Mouse (Mus musculus) lung, postnatal 0 days (tissue): Measurements from ENCODE around the gene Apof.

Source experiments
- CTCF ChIP-seq: IDR thresholded peaks from 2 replicates; pipeline ENCODE4 v1.5.1; 2016; ENCODE audit warnings: antibody characterized with exemption, mild to moderate bottlenecking
- EP300 ChIP-seq: IDR thresholded peaks from 2 replicates; pipeline ENCODE4 v1.6.1; 2016; ENCODE audit warnings: antibody characterized with exemption, mild to moderate bottlenecking, control low read depth

DNA sequence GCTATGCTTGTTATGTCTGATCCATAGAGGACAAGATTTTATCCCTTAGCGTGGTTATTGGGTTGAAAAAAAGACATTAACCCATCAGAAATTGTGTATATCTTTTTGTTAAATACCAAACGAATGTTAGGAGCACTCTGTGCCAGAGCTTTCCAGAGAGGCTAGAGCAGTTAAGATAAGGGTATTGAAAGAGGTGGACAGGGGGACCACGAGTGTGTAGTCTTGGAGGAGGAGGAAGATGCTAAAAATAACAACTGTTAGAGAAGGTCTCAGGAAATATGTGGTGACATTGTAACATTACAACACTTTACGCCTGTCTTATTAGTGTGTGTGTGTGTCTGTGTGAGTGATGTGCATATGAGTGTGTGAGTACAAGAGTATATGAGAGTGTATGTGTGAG, 42.4 kb downstream of the Apof start:
- no peak for TF ChIP-seq CTCF
- no peak for TF ChIP-seq EP300
